Mouse (Mus musculus): ENCODE measurements around the gene Mup9. TPM values are rescaled to one million over a fixed set of nuclear protein-coding genes. Genes with fewer than 3 reads are reported as not detected.
"Not testable (repeated sequence)": the region's sequence is repeated elsewhere in the genome, so short reads cannot be mapped to it uniquely, and the experiment has no call there.

Mup9 gene
- not detected in 2 replicates for polyA plus RNA-seq (2015; fragmentation: Nextera tagmentation; extraction: Ambion mirVana)

DNA sequence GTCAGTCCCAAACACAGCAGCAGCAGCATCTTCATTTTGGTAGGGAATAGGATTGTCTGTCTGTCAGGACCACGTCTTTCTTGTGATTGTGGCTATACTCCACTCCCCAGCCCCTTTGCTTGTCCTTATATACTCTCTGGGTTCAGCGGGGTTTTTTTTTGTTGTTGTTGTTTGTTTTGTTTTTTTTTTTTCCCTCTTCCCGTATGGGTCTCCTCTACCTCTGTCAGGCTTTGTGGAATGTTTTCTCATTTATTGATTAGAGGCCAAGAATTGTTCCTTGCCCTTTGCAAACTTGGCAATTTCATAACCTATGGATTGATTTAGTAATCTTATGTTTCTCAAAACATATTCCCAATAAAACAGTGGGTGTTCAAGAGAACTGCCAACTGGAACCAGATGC, at the start of gene Mup9:
TSS of gene Mup9 (minus strand) at position 101 of the 400 bp plus-strand sequence.
- H3K4me3 ChIP-seq (replicated peaks); ATAC-seq; H3K9me3 ChIP-seq; H3K27ac ChIP-seq; H3K9ac ChIP-seq (replicated peaks); H3K36me3 ChIP-seq; H3K4me1 ChIP-seq (replicated peaks); H3K4me2 ChIP-seq (replicated peaks); H3K27me3 ChIP-seq: not testable (repeated sequence)
- WGBS = 82% methylated on average over 3 of the region's 3 CpGs

Other genes starting within 250 kb of the Mup9 start
- gene Mup8, start 199.4 kb downstream of the Mup9 start, polyA plus RNA-seq (2015; fragmentation: Nextera tagmentation; extraction: Ambion mirVana) = not detected in 2 replicates
- not detected in 2 replicates for gene Mup1, start 80.0 kb upstream of the Mup9 start, polyA plus RNA-seq (2015; fragmentation: Nextera tagmentation; extraction: Ambion mirVana)
- gene Mup10, start 160.2 kb upstream of the Mup9 start, polyA plus RNA-seq (2015; fragmentation: Nextera tagmentation; extraction: Ambion mirVana) = not detected in 2 replicates
- not detected in 2 replicates for gene Mup11, start 240.5 kb upstream of the Mup9 start, polyA plus RNA-seq (2015; fragmentation: Nextera tagmentation; extraction: Ambion mirVana)

Data from midbrain, embryonic 13.5 days (tissue).